Mouse (Mus musculus): ENCODE measurements around the gene Osgin1. TPM values are rescaled to one million over a fixed set of nuclear protein-coding genes. Genes with fewer than 3 reads are reported as not detected.

Osgin1 gene
- polyA plus RNA-seq, 1 experiment, result 31.2 TPM

Other genes starting within 250 kb of the Osgin1 start
- gene Hsbp1, start 89.6 kb upstream of the Osgin1 start, polyA plus RNA-seq (2012; rRNA removed), result 168 and 181 TPM in 2 replicates
- 27.5 and 30.6 TPM in 2 replicates for gene Mlycd, start 39.2 kb upstream of the Osgin1 start, polyA plus RNA-seq (2012; rRNA removed)
- 0.81 and 1.2 TPM in 2 replicates for gene Necab2, start 12.6 kb downstream of the Osgin1 start, polyA plus RNA-seq (2012; rRNA removed)
- gene Slc38a8, start 67.6 kb downstream of the Osgin1 start, polyA plus RNA-seq (2012; rRNA removed), result 0.18 and 0.24 TPM in 2 replicates
- 103 and 107 TPM in 2 replicates for gene Mbtps1, start 124.6 kb downstream of the Osgin1 start, polyA plus RNA-seq (2012; rRNA removed)
- 26.2 and 28.6 TPM in 2 replicates for gene Hsdl1, start 141.1 kb downstream of the Osgin1 start, polyA plus RNA-seq (2012; rRNA removed)
- 2.0 and 4.0 TPM in 2 replicates for gene Dnaaf1, start 141.1 kb downstream of the Osgin1 start, polyA plus RNA-seq (2012; rRNA removed)
- gene Taf1c, start 171.1 kb downstream of the Osgin1 start, polyA plus RNA-seq (2012; rRNA removed), result 13.6 and 17.8 TPM in 2 replicates
- 0.33 and 0.36 TPM in 2 replicates for gene Adad2, start 178.6 kb downstream of the Osgin1 start, polyA plus RNA-seq (2012; rRNA removed)
- 3.7 and 5.2 TPM in 2 replicates for gene Kcng4, start 201.6 kb downstream of the Osgin1 start, polyA plus RNA-seq (2012; rRNA removed)
- 41.3 and 52.5 TPM in 2 replicates for gene Wfdc1, start 232.2 kb downstream of the Osgin1 start, polyA plus RNA-seq (2012; rRNA removed)